Mouse (Mus musculus): ENCODE measurements at regions not wholly inside any gene's neighbourhood (a gene's known extent, or its start where the extent isn't known, plus 50 kb on each side); places are given as distances from the start of the nearest gene placed in this dataset.
"Not testable (repeated sequence)": the region's sequence is repeated elsewhere in the genome, so short reads cannot be mapped to it uniquely, and the experiment has no call there.

DNA sequence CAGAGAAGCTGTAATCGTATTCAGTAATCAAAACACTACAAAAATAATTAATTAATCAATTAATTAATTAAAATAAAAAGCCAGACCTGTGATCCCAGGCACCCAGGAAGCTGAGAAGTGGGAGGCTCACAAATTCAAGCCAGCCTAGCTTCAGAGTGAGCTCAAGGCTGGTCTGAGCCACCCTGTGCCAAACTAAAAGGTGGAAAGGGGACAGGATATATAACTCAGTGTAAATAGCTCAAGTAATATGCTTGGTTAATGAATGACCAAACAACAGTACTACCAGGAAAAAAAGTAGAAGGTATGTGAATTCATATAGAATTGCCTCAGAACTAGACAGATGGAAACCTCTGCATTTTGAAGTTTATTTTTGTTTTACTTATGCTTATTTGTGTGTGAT, 321.2 kb downstream of the Rbm26 start:
- no peak for ATAC-seq (replicated peaks; ENCODE audit: poor library complexity, severe bottlenecking)

DNA sequence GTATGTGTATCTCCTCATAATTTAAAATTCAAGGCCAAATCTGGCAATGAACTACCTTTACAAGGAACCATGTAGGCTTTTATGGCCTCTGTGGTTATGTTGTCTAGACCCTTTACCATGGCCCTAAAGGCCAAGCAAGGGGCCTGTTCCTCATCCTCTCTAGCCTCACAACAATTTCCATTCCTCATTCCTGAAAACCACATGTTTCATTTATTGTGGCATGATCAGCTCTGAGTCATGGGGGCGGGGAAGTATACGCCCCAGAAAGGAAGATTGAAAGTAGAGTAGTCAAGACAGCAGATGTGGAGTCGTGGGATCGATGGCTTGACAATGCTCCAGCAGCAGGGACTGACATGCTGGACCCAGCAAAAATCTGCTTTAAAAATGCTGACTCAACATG, 326.8 kb upstream of the Rnf219 start:
- ATAC-seq (replicated peaks; ENCODE audit: poor library complexity, severe bottlenecking), result peak; percentile 74

DNA sequence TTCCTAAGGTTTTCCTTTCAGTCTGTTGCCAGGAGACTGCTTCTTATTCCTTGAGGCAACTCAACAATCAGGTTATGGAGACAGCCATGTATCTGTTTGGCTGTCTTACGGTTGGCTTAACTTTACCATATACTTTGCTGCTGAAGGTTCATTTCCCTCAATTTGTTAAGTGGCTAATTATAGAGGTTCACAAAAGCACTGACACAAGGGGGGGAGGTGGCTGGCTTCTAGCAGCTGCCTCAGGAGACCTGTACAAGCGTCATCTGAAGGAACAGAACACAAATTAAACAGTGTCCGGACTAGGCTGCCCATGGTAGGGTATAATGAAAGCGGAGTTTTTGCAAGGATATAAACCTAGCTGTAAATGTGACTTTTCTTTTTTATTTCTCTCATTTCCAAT, 305.0 kb upstream of the Rnf219 start:
- no peak for ATAC-seq (replicated peaks; ENCODE audit: poor library complexity, severe bottlenecking)

DNA sequence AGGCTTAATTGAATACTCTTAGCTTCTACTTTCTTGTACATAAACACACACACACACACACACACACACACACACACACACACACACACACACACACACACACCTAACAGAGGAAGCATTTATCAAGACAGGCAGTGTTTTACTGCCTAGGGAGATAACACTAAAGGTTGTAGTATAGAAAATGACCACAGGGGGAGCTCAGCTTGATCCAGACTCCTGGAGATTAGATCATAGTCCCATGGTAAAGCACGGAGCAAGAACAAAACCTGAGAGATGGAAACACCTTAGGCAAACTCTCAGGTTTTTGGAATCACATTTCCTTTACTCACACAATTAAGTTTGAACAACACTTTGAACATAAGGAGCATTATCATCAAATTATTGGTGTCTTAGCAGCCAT, 302.5 kb upstream of the Rnf219 start:
- ATAC-seq (replicated peaks; ENCODE audit: poor library complexity, severe bottlenecking), result peak; percentile 44; the same call in 1 of the 2 replicates

DNA sequence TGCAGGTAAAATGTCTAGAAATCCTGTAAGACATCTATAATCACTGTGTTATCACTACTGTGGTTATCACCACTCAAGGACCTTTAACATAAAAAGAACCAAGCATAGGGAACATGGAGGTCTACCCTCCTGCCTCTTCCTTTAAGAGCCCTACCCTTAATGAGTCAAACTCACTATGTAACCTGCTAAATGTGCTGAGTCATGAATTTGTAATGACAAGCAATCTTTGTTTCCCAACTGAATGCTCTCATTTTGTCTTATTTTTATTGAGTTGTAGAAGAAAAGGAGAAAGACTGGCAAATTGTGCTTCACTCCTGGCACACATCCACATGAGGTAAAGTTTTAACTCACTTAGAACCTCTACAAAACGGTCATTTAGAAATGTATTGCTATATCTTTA, 301.8 kb upstream of the Rnf219 start:
- ATAC-seq (replicated peaks; ENCODE audit: poor library complexity, severe bottlenecking), result no peak

DNA sequence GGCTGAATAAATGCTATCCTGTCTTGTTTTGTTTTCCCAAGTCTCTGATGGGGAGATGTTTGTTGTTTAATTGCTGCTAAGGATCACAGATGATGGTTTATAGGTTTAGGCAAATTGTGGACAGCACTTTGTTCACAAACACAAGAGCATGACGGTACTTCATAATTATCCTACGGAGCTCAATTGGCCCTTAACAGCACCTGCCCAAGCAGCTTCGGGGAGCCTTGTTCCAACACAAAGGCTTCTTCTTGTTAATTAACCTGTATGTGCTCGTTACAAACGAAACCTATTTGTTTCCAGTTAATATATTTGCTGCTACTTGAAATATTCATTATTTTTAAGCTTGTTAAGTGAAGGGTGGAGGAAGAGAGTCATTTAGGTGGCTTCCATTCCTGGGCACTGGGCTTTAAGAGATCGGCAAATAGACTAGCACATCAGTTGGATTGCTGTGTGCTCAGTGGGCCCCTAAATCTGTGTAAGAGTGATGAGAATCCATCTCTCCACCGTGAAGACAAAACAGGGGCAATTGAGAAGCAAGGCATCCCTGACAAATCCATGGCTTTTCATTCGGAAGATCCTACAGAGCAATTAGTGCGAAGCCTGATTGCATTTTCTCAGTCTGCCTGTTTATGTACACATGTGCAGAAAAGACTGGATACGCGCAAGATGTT, 299.6 kb upstream of the Rnf219 start:
- ATAC-seq (replicated peaks; ENCODE audit: poor library complexity, severe bottlenecking), result no peak

DNA sequence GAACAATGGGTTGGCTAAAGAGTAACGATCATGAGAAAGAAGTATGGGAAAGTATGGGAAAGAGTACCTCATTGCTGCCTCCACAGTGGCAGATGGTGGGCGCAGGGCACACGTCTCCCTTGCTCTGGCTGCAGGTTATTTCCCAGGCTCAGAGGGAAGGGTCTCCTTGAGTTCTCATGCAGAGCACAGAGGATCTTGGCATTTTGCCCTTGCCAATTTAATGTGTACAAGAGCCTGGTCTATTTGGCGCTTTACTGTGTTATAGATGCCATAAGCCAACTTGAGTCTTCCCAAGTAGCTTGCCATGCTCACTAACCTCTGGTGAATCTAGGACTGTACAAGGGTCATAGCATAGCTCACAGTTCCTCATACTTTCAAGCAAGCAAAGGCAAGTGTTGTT, 296.7 kb upstream of the Rnf219 start:
- no peak for ATAC-seq (replicated peaks; ENCODE audit: poor library complexity, severe bottlenecking)

DNA sequence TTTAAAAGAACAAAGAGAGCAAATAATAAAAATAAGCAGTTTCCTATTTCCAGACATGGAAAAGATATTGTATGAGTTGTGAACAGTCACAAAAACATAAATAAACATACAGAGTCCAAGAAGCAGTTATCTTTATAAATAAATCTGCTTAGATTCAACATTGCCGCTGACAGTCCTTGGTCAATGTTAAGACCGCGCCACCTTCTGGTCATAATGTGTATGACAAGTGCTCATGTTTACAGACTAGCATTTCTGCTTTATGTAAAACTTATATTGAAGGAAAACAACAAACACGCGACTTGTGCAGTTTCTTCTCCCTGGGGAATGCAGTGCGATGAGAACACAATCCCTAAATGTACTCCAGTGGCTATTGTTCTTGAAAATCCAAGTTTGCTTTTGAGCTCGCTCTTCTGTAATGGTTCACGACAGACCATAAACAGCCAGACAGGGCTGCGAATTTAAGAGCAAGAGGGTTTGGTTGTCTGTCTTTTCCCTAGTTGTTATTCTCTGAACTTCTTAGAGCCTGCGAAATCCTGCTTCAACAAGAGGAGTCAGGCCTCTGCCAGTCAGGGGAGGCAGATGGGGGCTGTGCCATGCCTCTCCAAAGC, 291.6 kb upstream of the Rnf219 start:
- peak; percentile 81 for ATAC-seq (replicated peaks; ENCODE audit: poor library complexity, severe bottlenecking)

DNA sequence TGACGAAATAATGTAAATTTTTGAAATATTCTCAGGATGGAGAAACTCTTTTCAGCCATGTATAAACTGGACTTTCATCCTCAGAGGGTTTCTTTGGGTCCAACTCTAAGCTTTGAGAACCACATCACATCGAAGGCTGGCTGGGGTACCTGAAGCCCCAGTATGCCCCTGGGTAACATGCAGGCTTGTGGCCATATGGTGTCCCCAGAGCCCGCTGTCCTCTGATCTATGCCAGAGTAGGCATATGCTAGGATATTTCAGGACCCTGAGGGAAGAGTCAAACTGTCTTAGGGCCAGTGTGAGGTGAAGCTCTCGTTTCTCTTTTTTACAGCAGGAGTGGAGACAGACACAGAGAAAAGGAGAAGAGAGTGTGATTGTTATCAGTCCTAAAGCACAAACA, 289.6 kb upstream of the Rnf219 start:
- no peak for ATAC-seq (replicated peaks; ENCODE audit: poor library complexity, severe bottlenecking)

DNA sequence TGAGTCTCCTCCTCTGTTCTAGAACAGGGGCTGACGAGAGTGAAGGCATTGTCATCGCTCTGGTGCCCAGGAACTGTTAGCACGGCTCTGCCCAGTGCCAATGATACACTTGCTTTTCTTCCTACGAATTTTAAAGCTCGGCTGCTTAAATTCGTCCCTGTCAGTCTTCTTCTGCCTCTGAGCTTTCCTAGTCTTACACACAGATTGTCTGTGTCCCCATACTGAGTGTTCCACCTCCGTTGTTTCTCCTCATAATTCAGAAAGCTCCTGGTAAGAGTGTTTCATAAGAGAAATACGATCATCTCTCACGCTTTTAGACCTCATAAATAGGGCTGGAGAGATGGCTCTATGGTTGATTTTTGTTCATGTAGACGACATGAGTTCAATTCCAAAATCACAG, 282.9 kb upstream of the Rnf219 start:
- ATAC-seq (replicated peaks; ENCODE audit: poor library complexity, severe bottlenecking), result no peak

DNA sequence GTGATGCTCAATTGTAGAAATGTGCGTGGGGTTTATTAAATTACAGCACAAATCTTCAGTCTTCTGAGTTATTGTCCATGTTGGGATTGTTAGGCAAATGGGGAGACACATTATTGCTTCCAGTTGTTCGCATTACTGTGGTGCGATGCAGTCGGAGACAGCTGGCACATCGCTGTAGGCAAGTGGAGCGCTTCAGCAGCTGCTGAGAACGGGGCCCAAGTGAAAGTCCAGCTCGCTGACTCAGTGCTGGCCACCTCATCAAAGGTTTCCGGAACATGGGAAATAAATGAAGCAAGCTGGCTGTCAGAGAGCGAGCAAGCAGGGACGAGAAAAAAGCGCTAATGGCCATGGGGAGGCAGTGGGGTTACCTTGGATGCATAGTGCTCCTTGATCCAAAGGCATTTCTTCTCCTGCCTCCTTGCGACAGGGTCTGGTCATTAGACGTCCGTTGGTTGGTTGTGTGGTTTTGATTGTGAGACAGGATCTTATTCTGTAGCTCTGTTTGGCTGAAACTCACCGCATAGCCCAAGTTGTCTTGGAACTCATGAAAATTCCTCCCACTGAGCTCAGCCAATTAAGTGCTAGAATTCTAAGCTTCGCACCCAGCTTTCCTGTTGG, 274.0 kb upstream of the Rnf219 start:
- ATAC-seq (replicated peaks; ENCODE audit: poor library complexity, severe bottlenecking), result no peak

DNA sequence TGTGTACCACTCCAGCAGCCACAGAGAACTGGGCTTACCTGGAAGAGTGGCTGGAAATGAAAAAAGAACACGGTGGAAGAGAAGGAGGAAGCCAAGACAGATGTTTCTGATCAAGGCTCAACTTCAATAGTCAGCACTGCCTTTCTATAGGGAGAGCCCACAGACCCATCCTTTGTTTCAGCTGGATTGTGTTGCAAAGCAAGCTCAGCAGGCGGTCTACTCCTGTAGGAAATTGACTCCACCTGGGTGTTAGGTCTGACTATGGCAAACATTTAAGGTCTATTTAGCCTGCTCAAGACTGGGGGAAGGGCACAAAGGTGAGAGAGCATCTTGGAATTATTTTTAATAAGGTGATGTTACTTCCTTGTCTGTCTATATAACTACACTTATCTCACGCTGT, 266.9 kb upstream of the Rnf219 start:
- ATAC-seq (replicated peaks; ENCODE audit: poor library complexity, severe bottlenecking), result no peak

DNA sequence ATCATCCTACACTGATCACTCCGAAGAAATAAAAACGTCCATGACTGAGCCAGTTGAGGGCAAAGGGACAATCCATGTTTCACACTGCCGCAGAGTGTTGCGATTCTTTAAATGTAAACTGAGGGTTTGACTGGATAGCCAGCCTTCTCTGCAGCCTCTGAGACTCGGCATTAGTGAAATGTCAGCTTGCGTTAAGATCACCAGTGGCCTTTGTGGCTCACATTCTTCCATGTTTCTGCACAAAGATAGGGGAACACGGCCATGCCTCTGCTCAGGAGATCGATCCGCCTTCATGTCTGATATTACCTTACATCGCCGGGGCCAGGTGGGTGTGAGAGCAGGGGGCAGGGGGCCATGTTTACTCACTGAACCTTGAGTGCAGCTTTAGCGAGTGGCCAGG, 262.6 kb upstream of the Rnf219 start:
- no peak for ATAC-seq (replicated peaks; ENCODE audit: poor library complexity, severe bottlenecking)

DNA sequence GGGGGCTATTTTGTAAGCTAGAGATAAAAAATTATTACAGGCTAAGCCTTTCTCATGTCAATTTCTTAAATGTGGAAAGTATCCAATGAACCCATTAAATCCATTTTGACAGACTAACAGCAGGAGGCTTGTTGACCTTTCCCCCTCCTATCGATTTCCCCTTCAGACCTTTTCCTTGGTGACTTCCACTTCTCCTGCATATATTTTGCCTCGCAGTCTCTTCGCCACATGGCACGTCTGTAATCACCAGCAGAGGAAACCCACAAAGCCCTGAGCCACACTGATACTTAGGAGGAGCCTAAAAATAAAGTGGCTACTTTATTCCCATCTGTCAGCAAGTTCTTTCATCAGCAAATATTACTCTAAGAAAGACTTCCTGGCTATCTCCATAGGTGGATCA, 247.5 kb upstream of the Rnf219 start:
- no peak for ATAC-seq (replicated peaks; ENCODE audit: poor library complexity, severe bottlenecking)

DNA sequence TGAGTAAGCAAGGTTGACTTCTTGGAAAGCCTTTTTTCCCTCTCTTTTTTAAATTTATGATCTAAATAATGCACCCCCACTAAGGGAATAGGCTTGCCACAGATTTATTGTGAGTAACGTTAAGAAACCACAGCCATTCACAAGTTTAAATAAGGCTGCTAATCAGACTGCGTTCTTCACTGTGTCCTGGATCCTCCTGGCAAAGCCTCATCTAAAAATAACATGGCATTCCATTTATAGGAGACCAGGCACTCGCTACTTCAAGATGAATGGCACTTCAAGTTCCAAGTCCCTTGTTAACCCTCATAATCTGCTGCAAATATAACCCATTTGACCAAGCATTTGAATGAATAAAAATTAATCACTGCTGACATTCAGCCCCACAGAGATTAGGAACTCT, 211.8 kb upstream of the Rnf219 start:
- no peak for ATAC-seq (replicated peaks; ENCODE audit: poor library complexity, severe bottlenecking)

DNA sequence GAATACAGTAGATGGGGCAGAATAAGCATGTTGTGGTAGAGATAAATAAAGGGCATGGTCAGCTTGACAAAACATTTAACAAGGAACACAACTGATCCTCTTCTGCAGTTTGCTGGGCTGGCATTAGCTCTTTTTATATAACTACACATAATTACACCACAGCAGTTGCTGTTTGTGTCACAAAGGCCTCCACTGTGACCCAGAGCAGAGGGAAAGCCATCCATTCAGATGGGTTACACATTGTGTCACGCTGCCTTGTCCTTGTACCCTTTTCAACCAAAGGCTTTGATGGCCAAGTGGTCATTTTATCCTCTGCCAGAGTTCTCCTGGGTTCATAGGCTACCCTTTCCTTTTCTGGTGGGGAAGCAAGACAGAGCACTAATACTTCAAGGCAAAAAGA, 209.6 kb upstream of the Rnf219 start:
- ATAC-seq (replicated peaks; ENCODE audit: poor library complexity, severe bottlenecking), result no peak

DNA sequence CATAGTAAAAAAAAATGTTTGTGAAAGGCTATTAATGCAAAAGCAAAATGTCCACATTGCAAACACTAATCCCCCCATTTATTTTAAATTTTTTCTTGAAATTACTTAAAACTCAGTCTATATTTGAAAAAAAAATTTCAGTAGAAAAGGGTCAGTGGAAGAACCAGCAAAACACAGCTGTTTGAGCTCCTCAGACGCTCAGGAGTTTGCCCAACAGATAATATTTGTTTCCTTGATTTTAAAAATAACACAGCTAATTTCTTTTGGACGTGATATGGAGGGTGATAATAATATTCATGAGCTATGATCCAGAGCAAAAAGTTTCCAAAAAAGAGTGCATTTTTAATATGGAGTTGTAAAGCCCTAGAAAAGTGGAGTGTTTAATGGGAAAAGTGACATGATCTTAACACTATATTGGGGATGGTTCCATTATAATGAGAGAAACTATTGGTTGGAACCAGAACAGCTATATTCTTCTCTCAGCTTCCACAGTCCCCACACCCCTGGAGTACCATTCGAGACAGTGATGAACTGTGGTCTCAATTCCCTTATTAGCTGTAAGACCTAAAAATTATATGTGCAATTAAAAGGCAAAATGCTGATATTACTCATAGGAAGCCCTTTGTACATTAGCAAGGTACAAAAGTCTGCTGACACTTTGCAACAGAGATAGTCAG, 209.0 kb upstream of the Rnf219 start:
- ATAC-seq (replicated peaks; ENCODE audit: poor library complexity, severe bottlenecking), result no peak

DNA sequence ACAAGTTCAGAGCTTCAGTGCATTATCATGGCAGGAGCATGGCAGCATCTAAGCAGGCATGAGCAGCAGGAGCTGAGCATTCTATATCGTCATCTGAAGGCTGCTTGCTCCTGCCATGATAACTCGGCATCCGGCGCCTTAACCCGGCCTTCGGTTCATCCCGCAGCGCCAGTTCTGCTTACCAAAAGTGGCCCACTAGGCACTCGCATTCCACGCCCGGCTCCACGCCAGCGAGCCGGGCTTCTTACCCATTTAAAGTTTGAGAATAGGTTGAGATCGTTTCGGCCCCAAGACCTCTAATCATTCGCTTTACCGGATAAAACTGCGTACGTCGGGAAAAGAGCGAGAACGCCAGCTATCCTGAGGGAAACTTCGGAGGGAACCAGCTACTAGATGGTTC, 193.2 kb upstream of the Rnf219 start:
- ATAC-seq (replicated peaks; ENCODE audit: poor library complexity, severe bottlenecking), result not testable (repeated sequence)

DNA sequence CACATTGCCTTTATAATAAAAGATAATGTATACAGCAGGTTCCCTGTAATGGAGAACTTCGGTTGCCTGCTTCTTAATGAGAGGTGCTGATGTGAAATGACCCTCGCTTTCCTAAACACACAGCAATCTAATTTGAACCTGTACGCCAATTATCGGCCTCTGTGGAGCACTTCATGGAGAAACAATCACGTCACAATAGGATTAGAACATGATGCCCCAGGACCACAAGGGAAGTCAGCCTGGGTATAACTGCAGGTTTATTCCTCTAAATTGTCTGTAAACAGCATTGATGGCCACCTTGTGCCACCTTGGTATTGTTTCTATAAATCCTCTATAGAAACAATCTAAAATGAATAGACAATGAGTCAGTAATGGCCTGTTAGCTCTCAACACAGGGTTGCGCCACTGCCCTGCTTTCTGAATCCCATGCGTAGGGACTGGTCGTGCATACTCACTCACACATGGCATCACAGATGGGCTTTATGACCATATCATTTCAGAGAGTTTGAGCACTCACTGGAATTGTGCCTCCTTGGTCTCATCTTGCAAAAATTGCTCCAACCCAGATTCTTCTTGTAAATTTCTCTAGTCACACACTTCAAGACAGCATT, 179.9 kb upstream of the Rnf219 start:
- ATAC-seq (replicated peaks; ENCODE audit: poor library complexity, severe bottlenecking), result no peak

DNA sequence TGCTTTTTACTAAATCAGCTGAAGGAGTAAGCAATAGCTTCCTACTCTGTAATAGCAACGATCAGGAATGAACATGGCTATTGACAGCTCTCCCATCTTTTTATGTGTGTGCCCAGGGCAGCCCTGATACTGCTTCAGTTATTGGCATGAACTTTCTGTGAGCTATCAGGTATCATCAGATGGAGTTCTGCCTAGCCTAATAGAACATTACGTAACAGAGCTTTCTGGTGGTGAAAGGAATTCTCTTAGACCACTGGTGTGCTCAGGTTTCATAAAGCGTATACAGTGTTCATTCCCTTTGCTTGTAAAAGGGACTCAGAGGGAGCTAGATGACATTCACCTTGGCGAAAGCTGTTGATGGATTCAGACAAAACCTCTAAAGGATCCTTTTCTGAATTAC, 176.5 kb upstream of the Rnf219 start:
- ATAC-seq (replicated peaks; ENCODE audit: poor library complexity, severe bottlenecking), result no peak

DNA sequence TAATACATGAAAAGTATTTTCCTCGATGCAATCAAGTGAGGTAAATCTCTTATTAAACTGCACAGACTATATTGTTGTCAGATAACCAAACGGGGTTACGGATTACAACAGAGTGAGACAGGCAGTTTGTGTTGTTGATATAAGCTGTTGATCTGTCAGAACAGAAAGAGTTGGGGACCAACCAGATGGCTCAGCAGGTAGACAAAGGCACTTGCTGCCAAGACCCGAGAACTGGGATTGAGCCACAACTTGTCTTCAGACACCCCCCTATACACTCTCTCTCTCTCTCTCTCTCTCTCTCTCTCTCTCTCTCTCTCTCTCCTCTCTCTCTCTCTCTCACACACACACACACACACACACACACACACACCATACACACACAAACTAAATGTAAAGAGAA, 172.7 kb upstream of the Rnf219 start:
- no peak for ATAC-seq (replicated peaks; ENCODE audit: poor library complexity, severe bottlenecking)
